Mouse (Mus musculus) granulocyte monocyte progenitor cell, adult 5-6 weeks (primary cell): Measurements from ENCODE around the gene Apol7b. TPM values are rescaled to one million over a fixed set of nuclear protein-coding genes. Genes with fewer than 3 reads are reported as not detected.
"Not testable (repeated sequence)": the region's sequence is repeated elsewhere in the genome, so short reads cannot be mapped to it uniquely, and the experiment has no call there.

ENCODE experiments used
- ATAC-seq: replicated peaks from 2 replicates; pipeline ENCODE4 v1.8.0; 2016; ENCODE audit warnings: mild to moderate bottlenecking, moderate TSS enrichment, inconsistent platforms; ENCODE audit not compliant: poor library complexity, severe bottlenecking
- total RNA-seq, 2 experiments: library from RNA; stranded (forward) in 1 of 2; stranded (reverse) in 1 of 2; fragments of 200-712, 200-1000 nt in 1 of 2; fragments of >200 nt in 1 of 2; fragmentation: Nextera tagmentation in 1 of 2; gene quantifications; 2 replicates each; pipeline ENCODE4 v1.2.3; 2014 to 2017

Apol7b gene
- total RNA-seq (2014; fragmentation: Nextera tagmentation), result not detected in 2 replicates
- not detected in 2 replicates for total RNA-seq (2017)

- ATAC-seq, result not testable (repeated sequence)
These were observed at the start of gene Apol7b for GRCm38 (mm10) chr15:77447392-77447791. Gene Apol7b, minus strand, starts transcription at chr15:77447492.

DNA sequence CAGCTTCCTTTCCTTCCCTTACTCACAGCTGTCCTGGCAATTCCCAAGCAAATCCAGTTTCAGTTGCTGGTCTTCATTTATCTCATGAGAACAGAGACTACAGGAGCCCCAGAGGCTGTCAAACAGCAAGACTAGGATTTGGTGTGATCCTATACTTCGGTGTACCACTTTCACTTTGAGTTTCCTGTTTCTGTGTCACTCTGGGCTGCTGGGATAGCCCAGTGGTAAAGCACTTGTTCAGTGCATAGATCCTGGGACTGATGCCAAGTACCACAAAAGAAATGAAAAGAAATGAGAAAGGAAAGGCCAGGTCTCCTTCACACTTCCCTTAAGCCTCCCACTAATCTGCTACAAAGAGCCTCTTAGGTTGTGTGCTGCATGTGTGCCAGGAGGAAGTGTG is 47.4 kb upstream of the Apol7b start:
- ATAC-seq, result not testable (repeated sequence)

DNA sequence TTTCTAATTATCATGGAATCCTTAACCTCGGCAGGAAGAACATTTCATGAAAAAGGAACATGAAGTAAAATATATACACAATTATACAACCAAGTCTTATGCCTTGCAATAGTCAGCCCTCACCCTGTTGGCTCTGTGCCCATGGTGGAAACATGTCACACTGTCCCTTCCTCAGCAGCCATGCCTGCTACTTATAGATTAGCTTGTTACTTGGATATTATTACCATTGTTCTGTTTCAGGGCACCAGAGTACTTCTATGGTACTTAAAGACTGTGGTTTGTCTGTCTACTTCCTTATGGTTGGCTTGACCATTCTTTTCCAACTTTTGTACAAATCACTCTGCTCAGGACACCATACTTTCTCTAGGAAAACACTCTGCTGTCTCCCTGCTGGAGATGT is 45.9 kb upstream of the Apol7b start:
- not testable (repeated sequence) for ATAC-seq

DNA sequence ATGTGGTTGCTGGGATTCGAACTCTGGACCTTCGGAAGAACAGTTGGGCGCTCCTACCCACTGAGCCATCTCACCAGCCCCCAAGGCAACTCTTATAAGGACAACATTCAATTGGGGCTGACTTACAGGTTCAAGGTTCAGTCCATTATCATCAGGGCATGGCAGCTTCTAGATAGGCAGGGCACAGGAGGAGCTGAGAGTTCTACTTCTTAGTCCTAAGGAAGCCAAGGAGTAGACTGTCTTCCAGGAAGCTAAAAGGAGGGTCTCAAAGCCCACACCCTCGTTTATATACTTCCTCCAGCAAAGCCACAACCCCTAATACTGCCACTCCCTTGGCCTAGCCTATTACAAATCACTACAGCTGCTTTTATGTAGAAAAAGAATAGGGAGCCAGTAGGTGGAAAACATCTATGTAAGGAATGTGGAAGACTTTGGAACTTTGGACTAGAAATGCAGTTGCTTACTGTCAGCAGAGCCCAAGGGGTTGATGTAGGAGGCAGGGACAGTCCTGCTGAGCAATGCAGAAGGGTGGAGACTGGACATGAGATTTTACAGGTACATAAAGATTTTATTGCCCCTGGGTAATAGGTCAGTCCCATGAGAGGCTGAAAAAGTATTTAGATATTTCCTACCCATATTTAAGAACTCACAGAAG is 35.0 kb upstream of the Apol7b start:
- no peak for ATAC-seq

GRCm38 (mm10) chr15:77476693-77477092 is 29.4 kb upstream of the Apol7b start, which contains the start of gene Apol10a:
Gene Apol10a, plus strand, starts transcription at chr15:77477047.
- not testable (repeated sequence) for ATAC-seq

DNA sequence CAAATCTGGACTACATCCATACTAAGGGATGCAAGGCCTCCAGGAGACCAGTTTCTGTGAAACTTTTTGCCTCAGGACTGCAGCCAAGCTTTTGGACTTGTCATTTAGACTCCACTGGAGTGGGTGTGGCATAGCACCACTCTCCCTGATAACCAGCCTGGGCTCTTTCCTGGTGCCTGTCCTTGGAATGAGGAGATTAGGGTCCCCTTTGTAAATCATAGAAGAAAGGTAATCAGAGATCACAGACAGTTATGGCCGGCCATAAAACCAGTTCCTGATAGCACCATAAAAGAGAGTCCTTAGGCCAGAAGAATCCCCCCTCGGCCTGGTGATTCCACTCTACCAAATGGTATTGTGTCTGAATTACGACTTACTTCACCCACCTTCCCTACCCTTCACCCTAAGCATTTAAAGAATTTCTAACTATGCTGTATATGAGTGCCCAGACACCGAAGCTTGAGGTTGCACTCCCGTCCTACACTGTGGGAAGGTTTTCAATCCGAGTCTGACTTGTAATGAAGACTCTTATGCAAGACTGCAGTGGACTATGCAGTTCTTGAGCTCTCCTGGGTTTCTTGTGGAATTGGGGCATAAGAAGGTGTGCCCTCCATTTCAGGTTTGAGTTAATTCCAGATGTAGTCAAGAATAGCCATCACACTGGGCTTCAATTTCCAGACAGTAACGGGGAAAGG is 27.6 kb upstream of the Apol7b start:
- ATAC-seq, result not testable (repeated sequence)

DNA sequence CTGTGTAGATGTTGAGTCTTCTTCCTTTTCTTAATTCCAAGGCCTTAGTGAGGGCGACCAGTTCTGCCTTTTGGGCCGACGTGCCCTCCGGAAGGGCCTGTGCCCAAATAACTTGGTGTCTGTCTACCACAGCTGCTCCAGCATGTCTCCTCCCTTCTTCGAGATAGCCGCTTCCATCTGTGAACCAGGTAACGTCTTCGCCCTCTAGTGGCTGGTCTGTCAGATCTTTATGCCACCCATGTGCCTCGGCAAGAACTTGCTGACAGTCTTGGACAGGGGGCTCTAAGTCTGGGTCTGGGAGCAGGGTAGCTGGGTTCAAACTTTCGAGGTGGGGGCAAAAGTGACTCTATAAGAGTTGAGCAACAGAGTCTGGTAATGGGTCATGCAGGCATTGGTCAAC is 2.6 kb upstream of the Apol7b start:
- not testable (repeated sequence) for ATAC-seq

GRCm38 (mm10) chr15:77445668-77446067 is 1.6 kb downstream of the Apol7b start:
- ATAC-seq, result not testable (repeated sequence)

- not testable (repeated sequence) for ATAC-seq
These were observed 2.5 kb downstream of the Apol7b start for GRCm38 (mm10) chr15:77444746-77445145.

DNA sequence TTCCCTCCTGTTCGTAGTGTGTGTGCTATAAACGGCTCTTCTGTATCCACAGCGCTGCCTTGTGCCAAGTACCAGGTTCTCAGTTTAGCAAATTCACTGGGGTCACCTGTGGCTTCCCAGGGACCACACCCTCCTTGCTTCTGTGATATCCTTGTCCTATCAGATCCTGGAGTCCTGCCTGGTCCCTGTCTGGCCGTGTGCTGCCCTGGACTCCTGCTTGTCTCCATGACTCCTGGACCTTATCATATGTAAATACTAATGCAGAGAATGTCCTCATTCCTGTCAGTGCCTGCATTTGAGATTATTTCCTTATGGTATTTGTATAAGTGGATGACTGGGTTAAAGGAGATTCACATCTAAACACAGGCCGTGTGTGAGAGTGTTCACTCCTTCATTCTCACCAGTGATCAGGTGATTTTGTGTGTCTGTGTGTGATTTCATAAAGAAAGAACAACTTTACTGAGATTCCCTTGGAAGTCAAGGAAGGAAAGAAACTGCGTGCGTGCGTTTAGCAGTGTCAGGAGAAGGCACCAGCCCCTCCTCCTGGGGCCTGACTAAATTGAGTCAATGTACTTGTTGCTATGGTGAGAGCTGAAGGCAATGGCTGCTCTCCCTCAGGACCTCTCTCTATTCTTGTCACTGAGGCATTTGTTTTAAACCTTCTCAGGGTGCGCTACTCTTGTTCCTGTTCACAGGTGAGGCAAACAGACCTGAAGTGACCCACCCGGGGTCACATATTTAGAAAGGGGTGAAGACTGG is 18.4 kb downstream of the Apol7b start:
- not testable (repeated sequence) for ATAC-seq

DNA sequence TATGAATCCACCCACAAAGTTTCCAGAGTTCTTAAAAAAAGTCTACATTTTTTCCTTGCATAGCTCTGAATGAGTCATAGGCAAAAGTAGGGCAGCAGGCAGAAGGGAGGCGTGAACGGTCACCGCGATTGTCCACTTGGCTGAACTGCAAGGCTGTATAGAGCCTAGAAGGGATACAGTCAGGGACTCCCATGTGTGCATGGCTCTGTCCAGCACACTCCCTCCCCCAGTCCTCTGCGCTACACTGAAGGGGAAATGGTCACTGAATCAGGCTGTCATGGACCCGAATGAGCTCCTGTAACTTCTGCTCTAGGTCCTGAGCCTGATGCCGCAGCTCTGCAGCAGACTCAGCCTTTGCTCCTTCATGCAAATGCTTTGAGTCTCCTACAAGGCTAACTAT is 24.4 kb downstream of the Apol7b start:
- ATAC-seq, result not testable (repeated sequence)

- ATAC-seq, result not testable (repeated sequence)
These were observed 27.6 kb downstream of the Apol7b start for GRCm38 (mm10) chr15:77419657-77420056.

DNA sequence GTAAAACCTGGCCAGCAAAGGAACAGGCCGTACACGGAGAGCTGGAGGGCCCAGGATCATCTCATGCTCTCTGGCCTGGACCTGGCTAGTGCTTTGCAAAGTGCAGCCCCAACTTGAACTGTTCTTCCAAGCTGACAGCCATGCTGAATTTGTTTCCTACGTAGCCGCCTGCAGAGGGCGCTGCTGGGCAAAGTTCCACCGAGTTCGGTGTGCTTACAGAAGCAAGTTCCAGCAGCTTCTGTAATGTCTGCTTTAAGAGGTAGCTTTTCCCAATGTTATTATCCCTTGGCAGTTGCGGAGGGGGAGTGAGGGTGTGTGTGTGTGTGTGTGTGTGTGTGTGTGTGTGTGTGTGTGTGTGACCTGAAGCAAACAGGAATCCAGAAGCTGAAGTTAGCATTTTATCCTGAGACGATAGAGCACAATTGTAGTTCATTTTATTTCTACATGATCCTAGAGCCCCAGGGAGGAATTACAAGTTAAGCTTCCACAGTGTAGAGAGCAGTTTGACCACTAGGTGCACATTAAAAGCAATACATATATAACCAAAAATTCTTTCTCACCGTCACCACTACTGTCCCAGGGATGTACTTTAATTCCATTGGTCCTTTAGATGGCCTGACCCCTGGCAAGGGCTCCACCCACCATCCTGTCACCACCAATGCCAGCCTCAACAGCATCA is 30.5 kb downstream of the Apol7b start:
- peak; percentile 40 for ATAC-seq

DNA sequence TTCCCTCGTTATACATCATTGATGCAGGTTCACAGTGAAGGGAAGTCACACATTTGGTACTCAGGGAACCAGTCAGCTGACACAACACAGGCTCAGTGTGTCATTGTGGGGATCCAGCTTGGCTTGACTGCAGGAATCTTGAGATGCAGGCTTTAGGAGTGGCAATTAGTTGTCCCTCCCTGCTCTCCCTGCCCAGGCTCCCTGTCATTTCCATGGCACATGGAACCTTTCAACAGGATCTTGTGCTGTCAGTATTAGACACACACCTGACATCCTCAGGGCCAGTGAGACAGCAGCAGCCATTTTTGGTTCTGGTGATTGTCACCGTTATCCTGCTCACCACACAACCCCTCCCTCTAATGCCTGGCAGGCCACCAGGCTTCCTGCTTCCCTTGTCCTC is 31.6 kb downstream of the Apol7b start:
- ATAC-seq, result not testable (repeated sequence)

GRCm38 (mm10) chr15:77412695-77413094 is 34.6 kb downstream of the Apol7b start:
- 0 out of 2 replicates have a peak, but pooled peaks have one; percentile 33 for ATAC-seq

- not testable (repeated sequence) for ATAC-seq
These were observed 36.3 kb downstream of the Apol7b start, which contains the start of gene Apol9a for GRCm38 (mm10) chr15:77411035-77411434. Gene Apol9a, minus strand, starts transcription at chr15:77411135.

GRCm38 (mm10) chr15:77406370-77406769 is 40.9 kb downstream of the Apol7b start:
- not testable (repeated sequence) for ATAC-seq

- not testable (repeated sequence) for ATAC-seq
These were observed 48.3 kb downstream of the Apol7b start, which contains the start of gene Apol7a for GRCm38 (mm10) chr15:77399027-77399426. Gene Apol7a, minus strand, starts transcription at chr15:77399110.

DNA sequence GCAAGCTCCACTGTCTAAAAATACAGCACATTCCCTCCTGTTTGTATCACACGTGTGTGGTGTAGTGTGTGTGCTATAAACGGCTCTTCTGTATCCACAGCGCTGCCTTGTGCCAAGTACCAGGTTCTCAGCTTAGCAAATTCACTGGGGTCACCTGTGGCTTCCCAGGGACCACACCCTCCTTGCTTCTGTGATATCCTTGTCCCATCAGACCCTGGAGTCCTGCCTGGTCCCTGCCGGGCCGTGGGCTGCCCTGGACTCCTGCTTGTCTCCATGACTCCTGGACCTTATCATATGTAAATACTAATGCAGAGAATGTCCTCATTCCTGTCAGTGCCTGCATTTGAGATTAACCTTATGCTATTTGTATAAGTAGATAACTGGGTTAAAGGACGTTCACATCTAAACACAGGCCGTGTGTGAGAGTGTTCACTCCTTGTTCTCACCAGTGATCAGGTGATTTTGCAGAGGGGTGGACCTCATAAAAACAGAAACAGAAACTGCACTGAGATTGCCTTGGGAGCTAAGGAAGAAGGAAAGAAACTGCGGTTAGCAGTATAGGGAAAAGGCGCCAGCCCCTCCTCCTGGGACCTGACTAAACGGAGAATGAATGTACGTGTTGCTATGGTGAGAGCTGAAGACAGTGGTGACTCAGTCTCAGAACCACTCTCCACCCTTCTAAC is 49.7 kb downstream of the Apol7b start:
- not testable (repeated sequence) for ATAC-seq
